Mouse (Mus musculus): ENCODE results near the gene Emilin2. TPM values are rescaled to one million over a fixed set of nuclear protein-coding genes. Genes with fewer than 3 reads are reported as not detected.
"Not testable (repeated sequence)": the region's sequence is repeated elsewhere in the genome, so short reads cannot be mapped to it uniquely, and the experiment has no call there.

Gene Emilin2
- 1 to 10 TPM; 2.2 to 2.6 TPM for total RNA-seq (2021)
- long read RNA-seq, experiment 1, partial matches to known transcripts: 2 of 2 reads
- long read RNA-seq, experiment 1, other reads (novel, unspliced or antisense): 0 of 2 reads
- long read RNA-seq, experiment 2, transcript Emilin2-203 (8 exons, 3,939 nt): major isoform, 5 of 7 reads
- long read RNA-seq, experiment 2, partial matches to known transcripts: 0 of 7 reads
- long read RNA-seq, experiment 2, other reads (novel, unspliced or antisense): 1 of 7 reads

- DNase-seq (ENCODE audit: low spot score in 2 of 2): no peak
- intact Hi-C loops (cut with DNase I): loop anchor here (5.0 kb wide), 1 partner anchor 59 kb away; no protein-coding TSS in a partner anchor
These were observed at the start of gene Emilin2 for GRCm38 (mm10) chr17:71311340-71312171. Gene Emilin2, minus strand, starts transcription at chr17:71311978.

GRCm38 (mm10) chr17:71355526-71355925 is 43.7 kb upstream of the Emilin2 start:
- intact Hi-C loops (cut with DNase I): no loop called here
- DNase-seq (ENCODE audit: low spot score in 2 of 2): no peak

GRCm38 (mm10) chr17:71354205-71354604 is 42.4 kb upstream of the Emilin2 start:
- intact Hi-C loops (cut with DNase I): no loop called here

GRCm38 (mm10) chr17:71348188-71348587 is 36.4 kb upstream of the Emilin2 start:
- intact Hi-C loops (cut with DNase I): no loop called here

More at GRCm38 (mm10) chr17:71354205-71354604, 42.4 kb upstream of the Emilin2 start:
- DNase-seq (ENCODE audit: low spot score in 2 of 2): no peak

GRCm38 (mm10) chr17:71342006-71342405 is 30.2 kb upstream of the Emilin2 start:
- DNase-seq (ENCODE audit: low spot score in 2 of 2): no peak
- intact Hi-C loops (cut with DNase I): no loop called here

More at GRCm38 (mm10) chr17:71348188-71348587, 36.4 kb upstream of the Emilin2 start:
- no peak for DNase-seq (ENCODE audit: low spot score in 2 of 2)

GRCm38 (mm10) chr17:71338627-71339026 is 26.8 kb upstream of the Emilin2 start:
- intact Hi-C loops (cut with DNase I): no loop called here
- DNase-seq (ENCODE audit: low spot score in 2 of 2): no peak

- DNase-seq (ENCODE audit: low spot score in 2 of 2): no peak
- intact Hi-C loops (cut with DNase I): no loop called here
These were observed 25.8 kb upstream of the Emilin2 start for GRCm38 (mm10) chr17:71337546-71337945.

GRCm38 (mm10) chr17:71336421-71336820 is 24.6 kb upstream of the Emilin2 start:
- no peak for DNase-seq (ENCODE audit: low spot score in 2 of 2)
- intact Hi-C loops (cut with DNase I): no loop called here

- intact Hi-C loops (cut with DNase I): no loop called here
- DNase-seq (ENCODE audit: low spot score in 2 of 2): no peak
These were observed 20.5 kb upstream of the Emilin2 start for GRCm38 (mm10) chr17:71332298-71332697.

GRCm38 (mm10) chr17:71320731-71321130 is 9.0 kb upstream of the Emilin2 start:
- DNase-seq (ENCODE audit: low spot score in 2 of 2); intact Hi-C loops (cut with DNase I): not testable (repeated sequence)

GRCm38 (mm10) chr17:71319361-71319760 is 7.6 kb upstream of the Emilin2 start:
- intact Hi-C loops (cut with DNase I): no loop called here
- DNase-seq (ENCODE audit: low spot score in 2 of 2): no peak

GRCm38 (mm10) chr17:71317571-71317970 is 5.8 kb upstream of the Emilin2 start:
- intact Hi-C loops (cut with DNase I): no loop called here
- DNase-seq (ENCODE audit: low spot score in 2 of 2): no peak

- intact Hi-C loops (cut with DNase I): loop anchor here (5.0 kb wide), 1 partner anchor 62 kb away; no protein-coding TSS in a partner anchor
- no peak for DNase-seq (ENCODE audit: low spot score in 2 of 2)
These were observed 2.5 kb upstream of the Emilin2 start for GRCm38 (mm10) chr17:71314315-71314714.

- intact Hi-C loops (cut with DNase I): loop anchor here (5.0 kb wide), 1 partner anchor 58 kb away; no protein-coding TSS in a partner anchor
- DNase-seq (ENCODE audit: low spot score in 2 of 2): no peak
These were observed 1.1 kb downstream of the Emilin2 start for GRCm38 (mm10) chr17:71310486-71311339.

- no peak for DNase-seq (ENCODE audit: low spot score in 2 of 2)
- intact Hi-C loops (cut with DNase I): loop anchor here (5.0 kb wide), 1 partner anchor 58 kb away; no protein-coding TSS in a partner anchor
These were observed 1.9 kb downstream of the Emilin2 start for GRCm38 (mm10) chr17:71309711-71310485.

GRCm38 (mm10) chr17:71309141-71309540 is 2.6 kb downstream of the Emilin2 start:
- intact Hi-C loops (cut with DNase I): no loop called here
- no peak for DNase-seq (ENCODE audit: low spot score in 2 of 2)

GRCm38 (mm10) chr17:71308296-71308695 is 3.5 kb downstream of the Emilin2 start:
- intact Hi-C loops (cut with DNase I): no loop called here
- no peak for DNase-seq (ENCODE audit: low spot score in 2 of 2)

- intact Hi-C loops (cut with DNase I): no loop called here
- DNase-seq (ENCODE audit: low spot score in 2 of 2): no peak
These were observed 4.5 kb downstream of the Emilin2 start for GRCm38 (mm10) chr17:71307251-71307790.

- no peak for DNase-seq (ENCODE audit: low spot score in 2 of 2)
- intact Hi-C loops (cut with DNase I): no loop called here
These were observed 5.1 kb downstream of the Emilin2 start for GRCm38 (mm10) chr17:71306716-71307115.
